Comparison of ENCODE assay signal across 8 mouse cellular contexts in genomic region chrX:136203664-136204066, GRCm38 (mm10). TPM values are rescaled to one million over a fixed set of nuclear protein-coding genes. Genes with fewer than 3 reads are reported as not detected.
DNase-seq lines count a peak whose midpoint lies in the region; ATAC-seq and TF ChIP-seq lines count a peak whose summit lies in the region.

TSS of gene Tceal5 (minus strand) at chrX:136203876.

- DNase-seq in adrenal gland, postnatal 14 days: peak; percentile 8
- DNase-seq in adrenal gland, postnatal 4 days (ENCODE audit: low spot score in 2 of 2): no peak
- peak in 1 of 2 experiments; percentile 5 for DNase-seq in gastrocnemius, adult 8-10 months (ENCODE audit: low spot score in 2 of 2)
- DNase-seq in layer of hippocampus, adult 18-20 months (ENCODE audit: low spot score in 2 of 2): peak; percentile 39 to 68
- peak; percentile 36 for DNase-seq in liver, postnatal 0 days
- DNase-seq in right cerebral cortex, adult 18-20 months: peak; percentile 72
- DNase-seq in MN1 (ENCODE audit: low spot score): no peak

- TF ChIP-seq EP300 in liver, postnatal 0 days (IDR thresholded peaks at IDR 0.05; ENCODE audit: low read depth): no peak

- H3K36me3 ChIP-seq in liver, postnatal 0 days (replicated peaks; ENCODE audit: insufficient read depth, low read length): no peaks in the 10 kb centered on the region

- H3K9ac ChIP-seq in liver, postnatal 0 days (replicated peaks): peak within 1 kb of the TSS; percentile 46

- H3K4me1 ChIP-seq in cortical plate, adult 2 months (ENCODE audit: control insufficient read depth, insufficient read depth, low read length): peaks cover 2% of the 10 kb centered on the region; the same call in 1 of the 2 replicates
- H3K4me1 ChIP-seq in liver, postnatal 0 days (ENCODE audit: insufficient read depth): no peaks in the 10 kb centered on the region

- H3K9me3 ChIP-seq in liver, postnatal 0 days (ENCODE audit: low read length): no peaks in the 10 kb centered on the region

- no peak for TF ChIP-seq CTCF in cortical plate, adult 2 months (IDR thresholded peaks at IDR 0.05; ENCODE audit: extremely low read depth, insufficient read depth, low read length)
- no peak for TF ChIP-seq CTCF in liver, postnatal 0 days (IDR thresholded peaks at IDR 0.05; ENCODE audit: low read depth)

- H3K4me3 ChIP-seq in cortical plate, adult 2 months (ENCODE audit: insufficient read depth, low read length): peak within 1 kb of the TSS; percentile 84
- peak within 1 kb of the TSS; percentile 40 for H3K4me3 ChIP-seq in liver, postnatal 0 days (ENCODE audit: low read depth, low read length)

- peak; percentile 87; the same call in 1 of the 2 replicates for TF ChIP-seq POLR2A in cortical plate, adult 2 months (IDR thresholded peaks at IDR 0.05; ENCODE audit: extremely low read depth, insufficient read depth, low read length)

- peak within 1 kb of the TSS; percentile 55 for H3K4me2 ChIP-seq in liver, postnatal 0 days (ENCODE audit: low read depth, low read length)

- peak within 1 kb of the TSS; percentile 70 for H3K27ac ChIP-seq in cortical plate, adult 2 months (ENCODE audit: insufficient read depth, low read length)
- peak within 1 kb of the TSS; percentile 55 for H3K27ac ChIP-seq in liver, postnatal 0 days (ENCODE audit: low read depth)

- 0 out of 2 replicates have a peak, but pooled peaks cover 3% of the 10 kb centered on the region for H3K27me3 ChIP-seq in liver, postnatal 0 days (ENCODE audit: insufficient read depth, low read length)

- 21% methylated on average over 9 of the region's 9 CpGs for WGBS in liver, postnatal 0 days (ENCODE audit: insufficient replicate concordance)

- ATAC-seq in liver, postnatal 0 days: peak; percentile 80

RNA-seq across cellular contexts. Expression of gene Tceal5, which starts in this region (rescaled TPM):
- 1.1 and 1.7 TPM in 2 replicates for total RNA-seq in adrenal gland, postnatal 14 days (2021)
- total RNA-seq in adrenal gland, postnatal 4 days (2021): 1 to 10 TPM; 6.8 to 7.7 TPM
- polyA plus RNA-seq in cortical plate, adult 2 months (2012; rRNA removed): 162 and 186 TPM in 2 replicates
- 10 to 100 TPM; 16.4 to 26.5 (median 22.0) TPM for total RNA-seq in gastrocnemius, adult 8-10 months (2022)
- 100 to 1,000 TPM; 110 to 153 TPM for total RNA-seq in layer of hippocampus, adult 18-20 months (2021)
- polyA plus RNA-seq in liver, postnatal 0 days (2015; fragmentation: Nextera tagmentation; extraction: Ambion mirVana): 12.7 and 16.3 TPM in 2 replicates

Comparison
In these comparisons a context has a peak if more than half of its experiments do, and no peak if none do; other contexts are left out.
1. RNA of gene Tceal5 (total RNA-seq): 110 to 153 TPM in layer of hippocampus, adult 18-20 months; 16.4 to 26.5 TPM in gastrocnemius, adult 8-10 months, 6.8 to 7.7 TPM in adrenal gland, postnatal 4 days and 1.1 to 1.7 TPM in adrenal gland, postnatal 14 days; every median in the first group is over 4 times any median in the second.
2. DNase-seq: peak in adrenal gland, postnatal 14 days (single experiment), layer of hippocampus, adult 18-20 months (2 of 2), liver, postnatal 0 days (single experiment) and right cerebral cortex, adult 18-20 months (single experiment); none in adrenal gland, postnatal 4 days (0 of 2) and MN1 (single experiment).